Mouse (Mus musculus) adrenal gland, postnatal 4 days (tissue): ENCODE data around the gene Slco3a1. TPM values are rescaled to one million over a fixed set of nuclear protein-coding genes. Genes with fewer than 3 reads are reported as not detected.

ENCODE experiments used
- DNase-seq, 2 experiments: peaks; one replicate each; pipeline ENCODE4 v3.0.0; 2021 to 2022; ENCODE audit warnings: low spot score in 2 of 2, mixed read lengths in 2 of 2
- total RNA-seq, 2 experiments: library from RNA; stranded (reverse); gene quantifications; 2 replicates each; pipeline ENCODE4 v1.2.3; 2021

The Slco3a1 gene
- total RNA-seq, 2 experiments from 2014 or later = 29.4 to 37.4 TPM

DNA sequence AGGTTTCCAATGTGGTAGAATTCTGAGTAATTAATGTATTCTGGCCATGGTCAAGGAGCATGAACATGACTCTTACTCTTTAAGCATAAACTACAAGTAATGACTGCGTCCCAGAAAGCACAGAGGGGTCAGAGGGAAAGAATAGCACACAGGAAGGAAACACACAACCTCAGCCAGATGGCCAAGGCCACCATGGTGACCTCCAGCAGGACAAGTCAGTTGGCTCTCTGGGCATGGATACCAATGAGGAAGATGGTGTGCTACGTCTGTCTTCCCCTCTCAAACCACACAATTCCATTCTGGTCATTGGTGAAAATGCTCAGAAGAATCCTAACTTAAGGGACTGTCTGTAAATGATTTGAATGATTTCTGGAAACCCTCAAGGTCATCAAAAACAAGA lies 165.0 kb downstream of the Slco3a1 start:
- DNase-seq = no peak

DNA sequence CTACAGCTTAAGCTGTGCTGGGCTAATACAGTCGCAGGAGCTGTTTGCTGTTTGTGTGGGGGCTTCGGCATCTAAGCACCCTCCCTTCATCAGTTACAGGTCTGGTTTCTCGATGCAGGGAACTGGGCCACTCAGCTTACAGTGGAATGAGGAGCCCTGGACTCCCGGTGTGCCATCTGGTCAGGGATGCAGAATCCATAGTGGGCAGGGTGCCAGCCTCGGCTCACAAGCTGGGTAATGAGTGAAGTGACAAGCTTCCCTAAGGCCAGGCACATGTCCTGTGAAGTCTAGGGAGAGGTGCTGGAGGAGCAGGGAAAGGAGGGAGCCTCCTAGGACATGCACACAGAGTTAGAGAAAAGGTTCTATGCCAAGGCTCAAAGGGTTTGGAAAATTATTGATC lies 168.3 kb downstream of the Slco3a1 start:
- no peak for DNase-seq

DNA sequence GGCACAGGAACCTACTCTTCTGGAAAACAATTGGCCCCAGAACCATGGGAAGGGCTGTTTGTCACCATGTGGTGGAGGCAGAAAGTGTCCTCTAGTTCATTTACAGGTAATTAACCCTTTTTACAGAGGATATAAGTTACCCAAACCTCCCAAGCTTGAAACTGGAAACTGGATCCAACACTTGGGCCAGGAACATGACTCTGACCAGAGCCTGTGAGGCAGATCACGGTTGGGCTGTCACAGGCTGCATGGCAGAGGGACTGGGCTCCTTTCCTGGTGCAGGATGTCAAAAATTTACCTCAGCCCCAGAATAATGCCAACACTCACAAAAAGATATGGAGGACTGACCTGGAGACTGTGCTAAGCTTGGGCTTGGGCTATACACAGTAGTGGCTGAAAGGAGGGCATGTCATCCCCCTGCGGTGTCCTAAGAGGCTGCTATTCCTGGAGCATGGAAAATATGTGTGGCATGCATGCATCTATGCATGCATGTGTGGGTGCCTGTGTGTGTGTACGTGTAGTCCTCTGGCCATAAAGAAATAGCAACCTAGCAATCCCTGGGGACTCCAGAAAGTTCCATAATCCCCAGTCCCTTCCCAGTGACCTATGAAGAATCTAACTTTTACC lies 171.4 kb downstream of the Slco3a1 start:
- no peak for DNase-seq

DNA sequence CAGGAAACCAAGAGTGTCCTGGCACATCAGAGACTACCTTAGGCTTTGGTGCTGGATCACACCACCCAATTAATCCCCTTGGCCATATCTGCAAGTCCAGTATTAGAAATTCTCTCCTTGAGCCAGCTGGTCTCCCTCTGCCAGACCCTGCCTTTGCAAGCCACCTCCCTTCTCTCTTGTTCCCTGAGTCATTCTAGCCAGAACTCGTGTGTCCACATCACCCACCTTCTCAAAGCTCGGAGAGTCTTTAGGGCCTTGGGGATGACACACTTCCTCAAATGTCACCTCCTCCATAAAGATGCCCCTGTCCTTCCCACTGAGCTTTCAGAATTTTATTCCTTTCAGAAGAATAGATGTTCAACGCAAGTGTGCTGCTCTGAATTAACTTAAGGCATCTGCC lies 172.3 kb downstream of the Slco3a1 start:
- no peak for DNase-seq

DNA sequence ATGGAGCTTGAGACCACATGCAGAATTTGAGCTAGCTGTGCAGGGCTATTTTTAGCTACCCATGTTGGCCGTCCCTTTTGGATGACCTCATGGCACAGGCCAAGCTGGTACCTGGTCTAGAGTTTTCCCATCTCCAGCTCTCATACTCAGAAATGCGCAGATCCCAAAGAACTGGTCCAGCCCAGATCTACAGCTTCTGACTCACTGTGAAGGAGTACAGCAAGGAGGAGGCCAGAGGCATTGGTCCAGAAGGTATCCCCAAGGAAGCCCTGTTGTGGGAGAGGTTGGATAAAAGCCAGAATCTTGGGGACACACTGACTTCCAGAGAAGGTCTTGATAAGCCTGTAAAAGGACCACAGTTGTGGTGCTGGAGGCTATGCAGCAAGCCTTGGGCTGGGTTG lies 172.7 kb downstream of the Slco3a1 start:
- DNase-seq = no peak

- DNase-seq = no peak
Measured at GRCm38 (mm10) chr7:74381051-74381450, 173.5 kb downstream of the Slco3a1 start.

DNA sequence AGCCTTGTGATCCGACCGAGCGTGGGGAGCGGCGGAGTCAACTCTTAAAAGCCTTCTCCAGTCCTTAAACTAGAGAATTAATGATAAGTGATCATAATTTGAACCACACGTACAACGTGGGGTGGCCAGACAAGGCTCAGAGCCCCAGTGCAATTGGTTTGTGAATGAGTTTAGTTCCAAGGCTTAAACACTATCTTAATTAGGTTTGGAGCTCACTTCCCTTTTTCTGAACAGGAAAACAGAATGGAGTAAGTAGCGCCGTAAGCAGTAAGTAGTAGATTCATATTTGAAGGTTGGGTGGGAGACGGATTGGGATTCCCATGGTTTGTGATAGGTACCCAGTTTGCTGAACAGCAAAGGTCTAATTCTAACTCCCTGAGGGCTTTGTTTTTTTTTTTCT lies 176.7 kb downstream of the Slco3a1 start:
- no peak for DNase-seq

- DNase-seq = no peak
Measured at GRCm38 (mm10) chr7:74376397-74377044, 178.1 kb downstream of the Slco3a1 start.

GRCm38 (mm10) chr7:74375174-74375957 lies 179.2 kb downstream of the Slco3a1 start:
- DNase-seq = no peak

DNA sequence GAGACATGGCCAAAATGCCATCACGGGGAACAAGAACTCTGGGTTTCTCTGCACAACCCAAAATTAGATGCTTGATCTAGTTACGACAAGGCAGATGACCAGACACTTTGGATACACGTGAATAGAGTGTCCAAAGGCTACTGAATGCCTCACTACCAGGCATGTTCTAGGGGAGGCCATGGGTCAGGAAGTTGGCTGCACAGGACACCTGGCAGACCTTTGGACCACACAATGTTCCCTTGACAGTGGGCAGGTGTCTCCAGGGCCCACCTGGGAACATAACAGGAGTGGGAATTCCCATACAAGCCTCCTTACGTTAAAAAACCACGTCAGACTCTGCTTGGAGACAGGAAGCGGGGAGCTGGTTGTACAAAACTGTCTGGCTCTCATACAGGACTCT lies 181.5 kb downstream of the Slco3a1 start:
- DNase-seq = no peak

DNA sequence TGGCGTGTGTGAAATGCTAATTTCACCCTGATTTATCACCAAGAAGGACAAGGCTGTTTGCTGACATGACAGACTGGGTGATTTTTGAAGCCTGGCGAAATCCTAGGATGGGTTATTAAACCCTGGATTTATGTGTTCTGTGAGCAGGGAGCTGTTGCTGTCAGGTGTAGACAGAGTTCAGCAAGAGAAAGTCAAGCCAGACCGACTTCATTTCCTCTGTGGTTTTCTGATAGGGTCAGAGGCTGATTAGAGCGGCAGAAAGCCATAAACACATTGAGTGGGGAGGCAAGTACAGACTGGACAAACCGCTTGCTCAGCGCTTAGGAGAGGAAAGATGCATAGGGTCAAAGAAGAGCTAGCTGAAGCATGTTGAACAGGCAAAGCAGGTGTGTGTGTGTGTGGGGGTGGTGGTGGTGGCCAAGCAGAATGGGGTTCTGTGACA lies 182.4 kb downstream of the Slco3a1 start:
- DNase-seq = no peak

DNA sequence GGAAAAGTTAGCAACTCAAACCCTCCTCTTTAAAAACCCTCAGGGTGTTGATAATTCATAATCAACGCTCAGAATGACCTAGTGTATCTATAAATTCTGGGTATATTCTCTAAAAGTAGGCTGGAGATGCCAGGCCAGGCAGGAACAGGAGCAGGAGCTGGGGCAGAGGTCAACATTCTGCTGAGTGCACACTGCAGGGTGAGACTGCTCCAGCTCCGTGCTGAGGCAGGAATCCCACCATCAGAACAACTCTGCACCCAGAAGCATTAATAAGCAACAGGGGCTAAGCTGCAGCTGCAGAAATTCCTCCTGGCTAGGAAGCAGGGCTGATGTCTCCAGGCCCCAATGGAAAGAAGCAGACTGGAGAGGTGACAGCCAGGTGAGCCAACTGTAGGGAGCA lies 182.9 kb downstream of the Slco3a1 start:
- DNase-seq = no peak

GRCm38 (mm10) chr7:74371208-74371607 lies 183.4 kb downstream of the Slco3a1 start:
- DNase-seq = no peak

DNA sequence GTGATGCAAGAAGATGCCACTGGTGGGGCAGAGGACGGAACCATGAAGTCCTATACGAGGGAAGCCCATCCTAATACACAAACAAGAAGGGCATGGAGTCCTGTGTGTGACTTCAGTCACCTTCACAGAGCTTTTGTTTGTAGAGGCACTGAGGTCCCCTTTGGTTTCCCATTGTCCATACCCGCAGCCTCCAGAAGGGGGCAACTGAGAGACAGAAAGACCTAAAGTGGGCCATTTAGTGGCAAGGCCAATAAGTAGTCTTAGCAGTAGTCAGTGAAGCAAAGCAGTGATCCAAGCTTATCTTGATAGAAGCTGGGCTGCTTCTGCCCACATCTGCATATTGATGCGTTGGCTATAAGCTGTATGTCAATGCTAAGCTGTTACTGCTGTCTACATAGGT lies 184.9 kb downstream of the Slco3a1 start:
- no peak for DNase-seq

DNA sequence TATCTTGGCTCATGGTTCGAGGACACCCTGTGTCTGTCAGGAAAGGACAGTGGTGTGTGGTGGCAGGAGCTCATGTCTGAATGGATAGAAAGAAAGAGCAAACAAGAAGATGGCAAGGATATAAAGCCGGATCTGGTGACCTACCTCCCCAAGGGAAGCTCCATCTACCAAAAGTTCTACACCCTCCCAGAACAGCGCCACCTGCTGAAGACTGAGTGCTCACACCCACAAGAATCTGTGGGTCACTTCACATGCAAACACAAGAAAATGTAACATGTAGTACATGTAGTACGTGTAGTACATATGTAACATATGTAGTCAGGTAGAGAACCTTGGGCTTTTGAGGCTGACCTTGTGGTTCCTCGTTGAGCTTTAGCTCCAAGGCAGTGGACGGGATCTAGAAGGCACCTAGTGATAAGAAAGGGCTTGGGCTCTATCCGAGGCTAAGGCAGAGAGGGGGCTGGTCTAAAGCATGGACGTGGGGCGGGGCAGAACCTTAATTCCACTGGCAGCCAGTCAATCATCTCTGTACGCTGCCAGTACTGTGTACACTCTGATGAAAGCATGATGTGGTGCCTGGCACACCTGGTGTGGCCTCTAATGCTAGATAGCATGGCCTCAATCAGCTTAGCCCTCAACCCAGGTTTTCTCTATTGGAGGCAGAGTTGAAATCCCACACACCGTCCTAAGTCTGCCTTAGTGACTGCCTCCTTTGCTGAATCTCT lies 186.2 kb downstream of the Slco3a1 start:
- DNase-seq = no peak

- DNase-seq = no peak
Measured at GRCm38 (mm10) chr7:74367350-74367749, 187.2 kb downstream of the Slco3a1 start.

GRCm38 (mm10) chr7:74365623-74366022 lies 189.0 kb downstream of the Slco3a1 start:
- no peak for DNase-seq

DNA sequence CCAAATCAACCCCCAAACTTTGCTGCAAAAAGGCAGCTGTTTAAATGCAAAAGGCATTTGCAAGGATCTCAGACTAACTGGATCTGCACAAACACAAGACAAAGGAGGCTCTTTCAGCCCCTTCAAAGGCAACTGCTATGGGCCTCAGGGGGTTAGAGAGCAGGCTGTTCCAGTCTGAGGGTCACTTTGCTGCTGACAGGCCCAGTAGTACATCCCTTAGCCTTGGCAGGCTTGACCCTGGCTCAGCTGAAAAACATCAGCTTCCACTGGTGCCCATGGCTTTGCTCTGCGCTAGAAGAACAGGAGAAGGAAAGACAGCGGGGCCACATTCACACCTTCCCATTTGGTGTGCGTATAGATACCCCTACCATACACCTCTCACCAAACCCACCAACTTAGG lies 189.6 kb downstream of the Slco3a1 start:
- no peak for DNase-seq

- DNase-seq = no peak
Measured at GRCm38 (mm10) chr7:74363440-74363839, 191.1 kb downstream of the Slco3a1 start.

- no peak for DNase-seq
Measured at GRCm38 (mm10) chr7:74361677-74362076, 192.9 kb downstream of the Slco3a1 start.

DNA sequence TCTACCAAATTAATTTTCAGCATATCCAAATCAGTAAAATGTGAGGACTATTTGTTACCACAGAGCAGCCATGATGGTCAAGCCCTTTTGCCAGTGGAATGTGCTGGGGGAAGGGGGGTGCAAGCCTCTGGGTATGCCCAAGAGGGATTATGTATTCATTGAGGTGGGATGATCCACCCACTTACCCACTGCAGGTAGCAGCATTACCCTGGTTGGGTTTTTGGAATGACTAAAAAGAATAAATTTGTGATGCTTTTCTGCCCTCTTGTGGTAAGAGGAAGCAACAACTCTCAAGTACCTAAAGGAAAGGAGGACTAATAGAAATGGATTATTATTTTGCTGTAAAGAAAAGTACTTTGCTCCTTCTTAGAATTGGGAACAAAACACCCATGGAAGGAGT lies 197.6 kb downstream of the Slco3a1 start:
- no peak for DNase-seq
